Mouse (Mus musculus) adrenal gland, postnatal 25 days (tissue): ENCODE results near the gene Pkd2l1. TPM values are rescaled to one million over a fixed set of nuclear protein-coding genes. Genes with fewer than 3 reads are reported as not detected.

ENCODE experiments used
- DNase-seq: peaks from one replicate; pipeline ENCODE4 v3.0.0; 2021; ENCODE audit warnings: mixed read lengths
- total RNA-seq: library from RNA; stranded (reverse); gene quantifications from 2 replicates; pipeline ENCODE4 v1.2.3, GENCODE M21; 2021

Pkd2l1 gene
- total RNA-seq, 1 experiment from 2014 or later: not detected

- peak; percentile 97 for DNase-seq
Measured at GRCm38 (mm10) chr19:44106831-44107660, 85.2 kb downstream of the Pkd2l1 start, which contains the start of gene Chuk. TSS of gene Chuk (minus strand) at chr19:44107480.

DNA sequence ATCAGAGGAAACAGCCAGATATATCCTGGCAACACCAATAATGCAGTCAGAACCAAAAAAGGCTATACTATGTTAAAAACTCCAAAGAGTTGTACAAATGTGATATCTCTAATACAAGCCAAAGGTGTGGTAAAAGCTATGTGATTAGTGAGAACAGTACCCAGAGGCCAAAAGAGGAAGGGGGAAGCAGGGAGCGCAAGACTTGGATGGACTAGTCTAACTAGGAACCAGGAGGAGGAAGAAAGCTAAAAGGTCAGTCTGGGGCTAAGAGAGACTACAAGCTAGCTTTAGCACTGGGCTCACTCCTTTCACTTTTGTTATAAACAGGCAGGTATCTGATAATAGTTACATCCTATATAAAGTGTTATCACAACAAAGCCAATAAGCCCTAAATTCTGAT, 87.8 kb downstream of the Pkd2l1 start:
- no peak for DNase-seq

DNA sequence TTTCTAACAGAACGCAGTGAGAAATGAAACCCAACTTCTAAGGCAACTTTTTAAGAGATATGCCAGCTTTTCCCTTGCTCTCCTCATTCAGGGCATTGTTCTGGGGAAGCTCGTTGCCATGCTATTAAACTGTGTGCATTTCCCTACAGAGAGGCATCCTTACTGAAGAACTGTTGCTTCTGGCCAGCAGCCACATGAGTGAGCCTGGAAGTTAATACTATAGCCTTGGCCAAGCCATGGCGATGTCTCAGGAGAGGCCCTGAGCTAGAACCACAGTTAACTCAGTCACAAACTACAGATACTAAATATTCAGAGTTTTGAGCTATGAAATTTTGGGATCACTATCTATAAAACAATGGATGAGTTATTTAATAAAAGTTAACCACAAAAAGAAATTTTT, 89.2 kb downstream of the Pkd2l1 start:
- DNase-seq: no peak

GRCm38 (mm10) chr19:44100840-44101239, 91.4 kb downstream of the Pkd2l1 start:
- DNase-seq: no peak

Other genes starting within 250 kb of the Pkd2l1 start
- 0.67 TPM in 1 of 2 replicates, not detected in the other for gene Cpn1, start 205.9 kb downstream of the Pkd2l1 start, total RNA-seq
- 1.4 and 3.9 TPM in 2 replicates for gene Cyp2c23, start 163.2 kb downstream of the Pkd2l1 start, total RNA-seq
- gene Erlin1, start 122.7 kb downstream of the Pkd2l1 start, total RNA-seq: 18.3 and 19.7 TPM in 2 replicates
- 74.6 and 84.0 TPM in 2 replicates for gene Chuk, start 85.0 kb downstream of the Pkd2l1 start, total RNA-seq
- 25.7 and 37.0 TPM in 2 replicates for gene Cwf19l1, start 56.6 kb downstream of the Pkd2l1 start, total RNA-seq
- gene Bloc1s2, start 46.0 kb downstream of the Pkd2l1 start, total RNA-seq: 24.7 and 36.9 TPM in 2 replicates
- not detected in 2 replicates for gene Scd3, start 10.8 kb upstream of the Pkd2l1 start, total RNA-seq
- 749 and 764 TPM in 2 replicates for gene Scd2, start 101.2 kb upstream of the Pkd2l1 start, total RNA-seq
- gene Scd4, start 140.7 kb upstream of the Pkd2l1 start, total RNA-seq: 5.5 and 6.4 TPM in 2 replicates
- gene Scd1, start 215.4 kb upstream of the Pkd2l1 start, total RNA-seq: 1,091 and 1,950 TPM in 2 replicates